ENCODE assay signal across 9 mouse cellular contexts in the genomic region with DNA sequence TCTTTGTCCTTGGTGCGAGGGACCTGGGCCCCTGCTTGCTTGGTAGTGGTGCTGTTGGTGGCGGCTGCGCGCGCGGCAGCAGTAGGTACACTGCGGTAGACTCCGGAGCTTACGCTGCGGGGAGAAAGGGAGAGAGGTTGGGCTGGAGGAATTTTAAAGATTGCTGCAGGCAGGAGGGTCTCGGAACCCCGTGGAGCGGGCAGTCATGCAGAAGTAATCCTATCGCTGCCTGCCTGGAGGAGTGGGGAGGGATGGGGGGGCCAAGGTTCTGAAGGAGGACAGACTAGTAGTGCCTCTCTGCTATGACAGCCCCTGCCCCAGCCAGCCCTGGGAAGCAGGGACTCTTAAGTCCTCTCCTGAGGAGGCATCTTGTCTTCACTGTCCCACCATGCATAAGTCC. TPM values are rescaled to one million over a fixed set of nuclear protein-coding genes. Genes with fewer than 3 reads are reported as not detected.
DNase-seq lines count a peak whose midpoint lies in the region; ATAC-seq and TF ChIP-seq lines count a peak whose summit lies in the region.
"Had no signal": no experiment of that assay in that cellular context is flagged by ENCODE, and none has a peak within 500 bp of the region (broad histone marks: within the 10 kb centered on the region; RNA-seq: fewer than 3 reads in every experiment).

No protein-coding gene starts in this region.

- DNase-seq in cerebellum, postnatal 14 days = peak; percentile 60 to 61
- no peak for DNase-seq in cerebellum, postnatal 4 days (ENCODE audit: low spot score in 2 of 2)
- DNase-seq in lung, postnatal 14 days = no peak
- no peak for DNase-seq in kidney, postnatal 0 days (ENCODE audit: low spot score)
- DNase-seq in ovary, postnatal 10 days (ENCODE audit: low spot score) = no peak
- no peak for DNase-seq in right cerebral cortex, postnatal 4 days

- peaks cover 93% of the 10 kb centered on the region for H3K4me1 ChIP-seq in lung, embryonic 15.5 days
- peaks cover 65% of the 10 kb centered on the region for H3K4me1 ChIP-seq in kidney, postnatal 0 days (replicated peaks; ENCODE audit: insufficient read depth, low read length)
- H3K4me1 ChIP-seq in neural tube, embryonic 15.5 days = peaks cover 97% of the 10 kb centered on the region

- no peak for TF ChIP-seq CTCF in kidney, postnatal 0 days (IDR thresholded peaks at IDR 0.05; ENCODE audit: low read depth)

- ATAC-seq in lung, embryonic 15.5 days (ENCODE audit: borderline replicate concordance, extremely low read depth, low FRiP score, low TSS enrichment) = no peak
- ATAC-seq in kidney, postnatal 0 days (replicated peaks; ENCODE audit: low FRiP score, low read depth) = 0 out of 2 replicates have a peak, but pooled peaks have one; percentile 2
- no peak for ATAC-seq in neural tube, embryonic 15.5 days (ENCODE audit: low FRiP score)

- 0 out of 2 replicates have a peak overlapping the region, but pooled peaks have one; percentile 11 for H3K9ac ChIP-seq in lung, embryonic 15.5 days
- peak overlapping the region; percentile 9; the same call in 1 of the 2 replicates for H3K9ac ChIP-seq in kidney, postnatal 0 days (ENCODE audit: low read depth, low read length)
- H3K9ac ChIP-seq in neural tube, embryonic 15.5 days (replicated peaks) = peak overlapping the region; percentile 15; the same call in 1 of the 2 replicates
- H3K9ac ChIP-seq: liver, embryonic 14.5 days had no signal

- no peaks in the 10 kb centered on the region for H3K36me3 ChIP-seq in lung, embryonic 15.5 days
- H3K36me3 ChIP-seq in kidney, postnatal 0 days (ENCODE audit: insufficient read depth, low read length) = peaks cover 9% of the 10 kb centered on the region
- H3K36me3 ChIP-seq in neural tube, embryonic 15.5 days = no peaks in the 10 kb centered on the region

- no peak overlapping the region for H3K27ac ChIP-seq in lung, embryonic 15.5 days
- peak overlapping the region; percentile 57; the same call in 1 of the 2 replicates for H3K27ac ChIP-seq in kidney, postnatal 0 days
- peak overlapping the region; percentile 73; the same call in 1 of the 2 replicates for H3K27ac ChIP-seq in neural tube, embryonic 15.5 days (replicated peaks)
- H3K27ac ChIP-seq: liver, embryonic 14.5 days had no signal

- no peaks in the 10 kb centered on the region for H3K27me3 ChIP-seq in lung, embryonic 15.5 days
- no peaks in the 10 kb centered on the region for H3K27me3 ChIP-seq in kidney, postnatal 0 days (ENCODE audit: insufficient read depth, low read length)
- H3K27me3 ChIP-seq in neural tube, embryonic 15.5 days (replicated peaks) = no peaks in the 10 kb centered on the region

- H3K9me3 ChIP-seq in lung, embryonic 15.5 days = no peaks in the 10 kb centered on the region
- no peaks in the 10 kb centered on the region for H3K9me3 ChIP-seq in kidney, postnatal 0 days (replicated peaks; ENCODE audit: low read length)
- no peaks in the 10 kb centered on the region for H3K9me3 ChIP-seq in neural tube, embryonic 15.5 days (replicated peaks)

- H3K4me3 ChIP-seq in lung, embryonic 15.5 days = no peak overlapping the region
- H3K4me3 ChIP-seq in kidney, postnatal 0 days (replicated peaks; ENCODE audit: low read depth, low read length) = no peak overlapping the region
- H3K4me3 ChIP-seq in neural tube, embryonic 15.5 days (replicated peaks) = peak overlapping the region; percentile 3; the same call in 1 of the 2 replicates

- no peak overlapping the region for H3K4me2 ChIP-seq in lung, embryonic 15.5 days
- H3K4me2 ChIP-seq in kidney, postnatal 0 days (ENCODE audit: low read length) = peak overlapping the region; percentile 37
- peak overlapping the region; percentile 44 for H3K4me2 ChIP-seq in neural tube, embryonic 15.5 days

- WGBS in lung, embryonic 15.5 days = 47% methylated on average over 14 of the region's 14 CpGs
- 33% methylated on average over 14 of the region's 14 CpGs for WGBS in kidney, postnatal 0 days
- 7% methylated on average over 14 of the region's 14 CpGs for WGBS in neural tube, embryonic 15.5 days

RNA-seq across cellular contexts. Expression of a gene that starts 11.2 kb away (rescaled TPM):
- polyA plus RNA-seq in lung, embryonic 15.5 days (2015; fragmentation: Nextera tagmentation; extraction: Ambion mirVana) = 8.5 and 10.5 TPM in 2 replicates
- polyA plus RNA-seq in kidney, postnatal 0 days (2015; fragmentation: Nextera tagmentation; extraction: Ambion mirVana) = 6.4 and 6.7 TPM in 2 replicates
- polyA plus RNA-seq in neural tube, embryonic 15.5 days (2015; fragmentation: Nextera tagmentation; extraction: Ambion mirVana) = 11.0 TPM in 2 replicates

RNA-seq across cellular contexts. Expression of a gene that starts 48.3 kb away (rescaled TPM):
- 0.69 and 0.74 TPM in 2 replicates for polyA plus RNA-seq in lung, embryonic 15.5 days (2015; fragmentation: Nextera tagmentation; extraction: Ambion mirVana)
- 0.47 and 0.51 TPM in 2 replicates for polyA plus RNA-seq in kidney, postnatal 0 days (2015; fragmentation: Nextera tagmentation; extraction: Ambion mirVana)
- polyA plus RNA-seq in neural tube, embryonic 15.5 days (2015; fragmentation: Nextera tagmentation; extraction: Ambion mirVana) = 0.23 and 0.91 TPM in 2 replicates

Comparison
In these comparisons a context has a peak if more than half of its experiments do, and no peak if none do; other contexts are left out.
1. DNase-seq: peak in cerebellum, postnatal 14 days (2 of 2); none in cerebellum, postnatal 4 days (0 of 2), lung, postnatal 14 days (single experiment), kidney, postnatal 0 days (single experiment), ovary, postnatal 10 days (single experiment) and right cerebral cortex, postnatal 4 days (single experiment).
2. Peak in every context shown above with its lines, with median percentiles within 50 percentile points of each other: H3K9ac ChIP-seq.